Mouse (Mus musculus) forebrain, embryonic 12.5 days (tissue): ENCODE results near the gene Hbb-bs. TPM values are rescaled to one million over a fixed set of nuclear protein-coding genes. Genes with fewer than 3 reads are reported as not detected.
"Not testable (repeated sequence)": the region's sequence is repeated elsewhere in the genome, so short reads cannot be mapped to it uniquely, and the experiment has no call there.

ENCODE experiments used
- ATAC-seq: fragments of 200-750 bp; cut with Nextera tagmentation; 2 replicates; pipeline ENCODE4 v1.8.0; 2017; ENCODE audit warnings: moderate TSS enrichment; ENCODE audit not compliant: low FRiP score
- H3K27ac ChIP-seq: fragments of 300-500 bp; sonication (generic); 2 replicates; pipeline ENCODE4 v1.5.1; 2016; ENCODE audit warnings: mild to moderate bottlenecking
- H3K27me3 ChIP-seq: fragments of 300-500 bp; sonication (generic); 2 replicates; pipeline ENCODE4 v1.6.1; 2016; ENCODE audit warnings: mild to moderate bottlenecking
- H3K36me3 ChIP-seq: fragments of 300-500 bp; sonication (generic); replicated peaks from 2 replicates; pipeline ENCODE4 v1.6.1; 2016; ENCODE audit warnings: mild to moderate bottlenecking
- H3K4me1 ChIP-seq: fragments of 300-500 bp; sonication (generic); 2 replicates; pipeline ENCODE4 v1.6.1; 2016
- H3K4me2 ChIP-seq: fragments of 300-500 bp; sonication (generic); 2 replicates; pipeline ENCODE4 v1.6.1; 2016; ENCODE audit warnings: mild to moderate bottlenecking, moderate library complexity
- H3K4me3 ChIP-seq: fragments of 300-500 bp; sonication (generic); replicated peaks from 2 replicates; pipeline ENCODE4 v1.5.1; 2016; ENCODE audit warnings: mild to moderate bottlenecking
- H3K9ac ChIP-seq: fragments of 300-500 bp; sonication (generic); 2 replicates; pipeline ENCODE4 v1.6.1; 2016; ENCODE audit warnings: mild to moderate bottlenecking
- H3K9me3 ChIP-seq: fragments of 300-500 bp; sonication (generic); 2 replicates; pipeline ENCODE4 v1.6.1; 2016
- WGBS: fragments of 180-500 bp; shearing (Covaris S2); methylation state at CpG from one replicate; pipeline ENCODE4 v1.1.7; 2016; 5-methylcytosine and 5-hydroxymethylcytosine counted together
- polyA plus RNA-seq: library from polyadenylated mRNA; unstranded; fragments of >200 nt; fragmentation: Nextera tagmentation; extraction: Ambion mirVana; gene quantifications from 2 replicates; pipeline ENCODE4 v1.2.1, GENCODE M21; 2016

The Hbb-bs gene
- polyA plus RNA-seq, 1 experiment from 2014 or later, result 620 TPM

- no peak overlapping the region for H3K27ac ChIP-seq
- no peaks in the 10 kb centered on the region for H3K36me3 ChIP-seq
- no peak overlapping the region for H3K4me2 ChIP-seq
- H3K4me1 ChIP-seq, result no peaks in the 10 kb centered on the region
- 72% methylated on average over 1 of the region's 1 CpGs for WGBS
- H3K9me3 ChIP-seq, result no peaks in the 10 kb centered on the region
- no peaks in the 10 kb centered on the region for H3K27me3 ChIP-seq
- no peak overlapping the region for H3K9ac ChIP-seq
- H3K4me3 ChIP-seq, result no peak overlapping the region
- no peak for ATAC-seq
These were observed 18.1 kb downstream of the Hbb-bs start for GRCm38 (mm10) chr7:103809801-103810155.

- H3K27me3 ChIP-seq, result no peaks in the 10 kb centered on the region
- no peaks in the 10 kb centered on the region for H3K9me3 ChIP-seq
- H3K36me3 ChIP-seq, result no peaks in the 10 kb centered on the region
- no peak overlapping the region for H3K9ac ChIP-seq
- no peak overlapping the region for H3K4me3 ChIP-seq
- 71% methylated on average over 5 of the region's 5 CpGs for WGBS
- no peak overlapping the region for H3K27ac ChIP-seq
- ATAC-seq, result no peak
- H3K4me2 ChIP-seq, result no peak overlapping the region
- no peaks in the 10 kb centered on the region for H3K4me1 ChIP-seq
These were observed 18.7 kb downstream of the Hbb-bs start for GRCm38 (mm10) chr7:103808971-103809800.

DNA sequence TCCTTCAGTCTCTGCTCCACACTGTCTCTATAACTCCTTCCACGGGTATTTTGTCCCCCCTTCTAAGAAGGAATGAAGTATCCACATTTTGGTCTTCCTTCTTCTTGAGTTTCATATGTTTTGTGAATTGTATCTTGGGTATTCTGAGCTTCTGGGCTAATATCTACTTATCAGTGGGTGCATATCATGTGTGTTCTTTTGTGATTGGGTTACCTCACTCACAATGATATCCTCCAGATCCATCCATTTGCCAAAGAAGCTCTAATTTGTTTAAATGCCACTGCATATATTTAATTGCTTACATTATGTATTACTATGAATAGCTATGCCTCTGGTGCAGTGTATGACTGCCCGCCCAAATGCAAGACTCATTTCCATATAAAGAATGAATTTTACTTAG, 19.8 kb downstream of the Hbb-bs start:
- H3K4me3 ChIP-seq, ATAC-seq: not testable (repeated sequence)

GRCm38 (mm10) chr7:103806856-103807255, 21.0 kb downstream of the Hbb-bs start:
- H3K4me2 ChIP-seq, result no peak overlapping the region
- no peak overlapping the region for H3K27ac ChIP-seq
- H3K9me3 ChIP-seq, result no peaks in the 10 kb centered on the region
- H3K4me3 ChIP-seq, result no peak overlapping the region
- no peaks in the 10 kb centered on the region for H3K27me3 ChIP-seq
- no peak for ATAC-seq
- no peaks in the 10 kb centered on the region for H3K36me3 ChIP-seq
- H3K9ac ChIP-seq, result no peak overlapping the region
- WGBS, result 63% methylated on average over 1 of the region's 1 CpGs
- no peaks in the 10 kb centered on the region for H3K4me1 ChIP-seq

More for the DNA sequence above, 19.8 kb downstream of the Hbb-bs start:
- not testable (repeated sequence) for H3K27ac ChIP-seq, H3K4me2 ChIP-seq, H3K9me3 ChIP-seq, H3K9ac ChIP-seq, H3K27me3 ChIP-seq, H3K36me3 ChIP-seq, H3K4me1 ChIP-seq
- 75% methylated on average over 2 of the region's 2 CpGs for WGBS

DNA sequence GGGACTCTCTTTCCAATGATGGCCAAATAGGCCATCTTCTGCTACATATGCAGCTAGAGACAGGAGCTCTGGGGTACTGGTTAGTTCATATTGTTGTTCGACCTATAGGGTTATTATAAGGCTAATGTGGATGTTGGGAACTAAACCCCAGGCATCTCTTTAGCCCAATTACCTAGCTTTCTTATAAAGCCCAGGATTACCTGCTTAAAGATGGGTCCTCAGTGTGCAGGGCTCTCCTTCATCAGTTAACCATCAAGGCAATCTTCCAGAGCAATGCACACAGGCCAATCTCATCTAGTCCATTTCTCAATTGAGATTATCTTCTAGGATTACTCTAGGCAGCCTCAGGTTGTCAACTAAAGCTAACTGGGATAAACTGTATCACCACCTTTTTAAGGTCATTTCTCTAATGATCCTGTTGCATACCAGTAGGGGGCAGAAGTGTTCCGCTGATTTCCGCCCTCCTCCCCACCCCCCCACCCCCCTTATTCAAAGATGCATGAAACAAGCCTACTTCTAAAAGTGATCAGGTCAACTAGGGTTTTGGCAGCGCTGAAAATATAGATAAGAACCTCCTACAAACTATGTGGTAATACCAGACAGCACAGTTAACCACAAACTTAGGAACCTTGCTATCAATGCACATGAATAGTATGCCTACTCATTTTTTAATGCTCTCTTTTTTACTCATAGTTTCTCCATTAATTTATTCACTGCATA, 35.1 kb downstream of the Hbb-bs start:
- WGBS, result 20% methylated on average over 4 of the region's 4 CpGs
- Histone ChIP-seq H3K27ac (no peak overlapping the region), H3K4me3 (no peak overlapping the region), H3K9me3 (no peaks in the 10 kb centered on the region), H3K36me3 (no peaks in the 10 kb centered on the region), H3K4me2 (no peak overlapping the region), H3K27me3 (no peaks in the 10 kb centered on the region), H3K4me1 (no peaks in the 10 kb centered on the region), H3K9ac (no peak overlapping the region)
- no peak for ATAC-seq

- 87% methylated on average over 3 of the region's 3 CpGs for WGBS
- H3K27me3 ChIP-seq, result no peaks in the 10 kb centered on the region
- H3K4me3 ChIP-seq, result no peak within 1 kb of the TSS
- no peak within 1 kb of the TSS for H3K9ac ChIP-seq
- no peaks in the 10 kb centered on the region for H3K4me1 ChIP-seq
- H3K4me2 ChIP-seq, result no peak within 1 kb of the TSS
- no peak for ATAC-seq
- H3K9me3 ChIP-seq, result no peaks in the 10 kb centered on the region
- no peak within 1 kb of the TSS for H3K27ac ChIP-seq
- H3K36me3 ChIP-seq, result no peaks in the 10 kb centered on the region
These were observed 36.2 kb downstream of the Hbb-bs start, which contains the start of gene Olfr67 for GRCm38 (mm10) chr7:103791721-103792120. Gene Olfr67 (minus strand): TSS chr7:103791821.

- WGBS, result 73% methylated on average over 3 of the region's 3 CpGs
- H3K27me3 ChIP-seq, result no peaks in the 10 kb centered on the region
- H3K9ac ChIP-seq, result no peak within 1 kb of the TSS
- H3K9me3 ChIP-seq, result no peaks in the 10 kb centered on the region
- H3K4me3 ChIP-seq, result no peak within 1 kb of the TSS
- no peaks in the 10 kb centered on the region for H3K4me1 ChIP-seq
- H3K4me2 ChIP-seq, result no peak within 1 kb of the TSS
- H3K27ac ChIP-seq, result no peak within 1 kb of the TSS
- ATAC-seq, result no peak
- no peaks in the 10 kb centered on the region for H3K36me3 ChIP-seq
These were observed 48.3 kb downstream of the Hbb-bs start, which contains the start of gene Olfr68 for GRCm38 (mm10) chr7:103779598-103779997. Gene Olfr68 (minus strand): TSS chr7:103779698.

DNA sequence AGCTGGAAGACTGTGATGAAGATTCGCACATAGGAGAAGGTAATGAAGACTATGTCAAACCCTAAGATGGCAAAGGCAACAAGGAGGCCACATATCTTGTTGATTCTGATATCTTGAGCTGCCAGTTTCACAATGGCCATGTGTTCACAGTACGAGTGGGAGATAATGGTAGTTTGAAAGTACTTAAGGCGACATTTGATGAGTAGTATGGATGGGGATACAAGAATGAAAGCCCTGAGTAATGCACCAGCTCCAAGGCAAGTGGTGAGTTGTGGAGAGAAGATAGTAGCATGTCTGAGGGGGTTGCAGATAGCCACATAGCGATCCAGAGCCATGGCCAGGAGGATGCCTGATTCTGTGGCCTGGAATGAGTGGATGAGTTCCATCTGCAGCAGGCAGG, 50.2 kb downstream of the Hbb-bs start:
- H3K4me1 ChIP-seq, H3K36me3 ChIP-seq, H3K4me2 ChIP-seq, H3K27ac ChIP-seq, H3K4me3 ChIP-seq, ATAC-seq, H3K9ac ChIP-seq, H3K9me3 ChIP-seq, H3K27me3 ChIP-seq: not testable (repeated sequence)
- WGBS, result 83% methylated on average over 4 of the region's 4 CpGs

Other genes with a start within 250 kb of the Hbb-bs start
- gene Olfr618, start 238.0 kb downstream of the Hbb-bs start, polyA plus RNA-seq, result not detected in 2 replicates
- not detected in 2 replicates for gene Olfr619, start 227.5 kb downstream of the Hbb-bs start, polyA plus RNA-seq
- not detected in 2 replicates for gene Olfr620, start 215.6 kb downstream of the Hbb-bs start, polyA plus RNA-seq
- not detected in 2 replicates for gene Olfr622, start 185.4 kb downstream of the Hbb-bs start, polyA plus RNA-seq
- not detected in 2 replicates for gene Olfr623, start 164.4 kb downstream of the Hbb-bs start, polyA plus RNA-seq
- 0.04 TPM in 2 replicates for gene Olfr624, start 156.9 kb downstream of the Hbb-bs start, polyA plus RNA-seq
- gene Olfr625-ps1, start 145.4 kb downstream of the Hbb-bs start, polyA plus RNA-seq, result not detected in 2 replicates
- not detected in 2 replicates for gene Olfr243, start 113.4 kb downstream of the Hbb-bs start, polyA plus RNA-seq
- gene Olfr628, start 97.7 kb downstream of the Hbb-bs start, polyA plus RNA-seq, result not detected in 2 replicates
- not detected in 2 replicates for gene Olfr629, start 83.2 kb downstream of the Hbb-bs start, polyA plus RNA-seq
- not detected in 2 replicates for gene Olfr630, start 70.8 kb downstream of the Hbb-bs start, polyA plus RNA-seq
- gene Olfr69, start 56.5 kb downstream of the Hbb-bs start, polyA plus RNA-seq, result not detected in 2 replicates
- gene Olfr68, start 48.4 kb downstream of the Hbb-bs start, polyA plus RNA-seq, result not detected in 2 replicates
- not detected in 2 replicates for gene Olfr67, start 36.3 kb downstream of the Hbb-bs start, polyA plus RNA-seq
- 599 and 788 TPM in 2 replicates for gene Hbb-bt, start 14.1 kb downstream of the Hbb-bs start, polyA plus RNA-seq
- gene Hbb-bh2, start 12.4 kb upstream of the Hbb-bs start, polyA plus RNA-seq, result 0.50 TPM in 1 of 2 replicates, not detected in the other
- gene Hbb-bh1, start 15.1 kb upstream of the Hbb-bs start, polyA plus RNA-seq, result 427 and 624 TPM in 2 replicates
- 6,398 and 8,559 TPM in 2 replicates for gene Hbb-y, start 25.1 kb upstream of the Hbb-bs start, polyA plus RNA-seq
- not detected in 2 replicates for gene Olfr66, start 58.2 kb upstream of the Hbb-bs start, polyA plus RNA-seq
- gene Olfr64, start 66.4 kb upstream of the Hbb-bs start, polyA plus RNA-seq, result not detected in 2 replicates
- gene Olfr65, start 75.4 kb upstream of the Hbb-bs start, polyA plus RNA-seq, result not detected in 2 replicates
- gene Olfr631, start 100.7 kb upstream of the Hbb-bs start, polyA plus RNA-seq, result not detected in 2 replicates
- gene Olfr632, start 106.3 kb upstream of the Hbb-bs start, polyA plus RNA-seq, result not detected in 2 replicates
- gene Olfr633, start 116.3 kb upstream of the Hbb-bs start, polyA plus RNA-seq, result not detected in 2 replicates
- gene Olfr635, start 143.1 kb upstream of the Hbb-bs start, polyA plus RNA-seq, result not detected in 2 replicates
- not detected in 2 replicates for gene Olfr638, start 170.7 kb upstream of the Hbb-bs start, polyA plus RNA-seq
- gene Olfr639, start 189.2 kb upstream of the Hbb-bs start, polyA plus RNA-seq, result 0.04 TPM in 1 of 2 replicates, not detected in the other
- gene Olfr640, start 197.5 kb upstream of the Hbb-bs start, polyA plus RNA-seq, result not detected in 2 replicates
- gene Olfr641, start 207.3 kb upstream of the Hbb-bs start, polyA plus RNA-seq, result not detected in 2 replicates
- not detected in 2 replicates for gene Olfr642, start 224.6 kb upstream of the Hbb-bs start, polyA plus RNA-seq
- not detected in 2 replicates for gene 4930516K23Rik, start 233.3 kb upstream of the Hbb-bs start, polyA plus RNA-seq
- not detected in 2 replicates for gene Olfr644, start 243.8 kb upstream of the Hbb-bs start, polyA plus RNA-seq